In genomic region chr9:3736143-3736542, GRCm38 (mm10) we compare ENCODE assay signal across 16 mouse cellular contexts.
"Had no signal": no experiment of that assay in that cellular context is flagged by ENCODE, and none has a peak within 500 bp of the region (broad histone marks: within the 10 kb centered on the region; RNA-seq: fewer than 3 reads in every experiment).

No protein-coding gene starts in this region.

- H3K36me3 ChIP-seq: neural tube, embryonic 13.5 days; neural tube, embryonic 15.5 days; stomach, embryonic 15.5 days had no signal

- H3K4me3 ChIP-seq: neural tube, embryonic 13.5 days; neural tube, embryonic 15.5 days; stomach, embryonic 15.5 days had no signal

- H3K27me3 ChIP-seq: neural tube, embryonic 13.5 days; neural tube, embryonic 15.5 days; stomach, embryonic 15.5 days had no signal

- H3K27ac ChIP-seq: neural tube, embryonic 13.5 days; neural tube, embryonic 15.5 days; stomach, embryonic 15.5 days; stomach, postnatal 0 days had no signal

- H3K9ac ChIP-seq: neural tube, embryonic 13.5 days; neural tube, embryonic 15.5 days; stomach, embryonic 15.5 days had no signal

- DNase-seq: retina, postnatal 1 day; right cerebral cortex, adult 18-20 months; right cerebral cortex, postnatal 14 days; right cerebral cortex, postnatal 25 days; right cerebral cortex, postnatal 4 days; spleen, adult 18-20 months; thymus, adult 18-20 months; thymus, adult 2 months; thymus, postnatal 14 days; thymus, postnatal 25 days; thymus, postnatal 36 days; thymus, postnatal 4 days had no signal

- H3K9me3 ChIP-seq: neural tube, embryonic 13.5 days; neural tube, embryonic 15.5 days; stomach, embryonic 15.5 days had no signal

- H3K4me1 ChIP-seq: neural tube, embryonic 13.5 days; neural tube, embryonic 15.5 days; stomach, embryonic 15.5 days had no signal
